ENCODE assay signal across 9 mouse cellular contexts in the genomic region with DNA sequence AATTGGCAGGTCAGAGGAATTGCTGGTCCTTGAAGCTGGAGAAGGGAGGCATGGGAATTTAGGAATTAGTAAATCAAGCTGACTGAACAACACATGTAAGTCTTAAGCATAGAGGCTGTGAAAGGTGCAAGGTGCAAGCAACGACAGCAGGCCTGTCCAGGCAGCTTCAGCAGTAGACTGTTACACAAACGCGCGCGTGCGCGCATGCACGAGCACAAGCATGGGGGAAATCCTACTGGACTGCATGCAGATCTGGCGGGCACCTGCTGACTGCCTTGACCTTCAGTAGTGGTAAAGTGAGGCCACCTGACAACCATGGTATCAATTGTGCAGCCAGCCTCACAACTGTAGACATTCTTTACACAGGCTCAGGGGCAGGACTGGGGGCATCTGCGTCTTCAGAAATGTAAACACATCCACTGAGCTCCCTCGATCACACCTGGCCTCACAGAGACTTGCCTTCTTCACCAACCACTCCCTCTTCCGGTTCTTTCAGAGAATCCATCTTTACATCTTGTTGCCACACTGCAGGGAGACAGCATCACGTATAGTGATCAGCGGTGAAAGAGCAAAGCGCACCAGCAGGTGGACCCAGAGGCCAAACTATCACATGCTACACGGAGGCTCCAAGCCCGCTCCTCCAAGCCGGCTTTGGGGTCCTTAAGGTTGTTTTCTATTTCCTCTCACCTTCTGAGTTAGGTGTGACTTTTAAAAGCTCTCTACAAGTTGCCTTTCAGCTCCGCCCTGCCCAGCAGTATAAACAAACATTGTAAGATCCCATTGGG. TPM values are rescaled to one million over a fixed set of nuclear protein-coding genes. Genes with fewer than 3 reads are reported as not detected.
DNase-seq lines count a peak whose midpoint lies in the region; ATAC-seq and TF ChIP-seq lines count a peak whose summit lies in the region.
"Had no signal": no experiment of that assay in that cellular context is flagged by ENCODE, and none has a peak within 500 bp of the region (broad histone marks: within the 10 kb centered on the region; RNA-seq: fewer than 3 reads in every experiment).

No protein-coding gene starts in this region.

- H3K9ac ChIP-seq in embryonic facial prominence, embryonic 14.5 days (ENCODE audit: low read depth, low read length) = no peak overlapping the region
- no peak overlapping the region for H3K9ac ChIP-seq in forebrain, embryonic 12.5 days

- no peaks in the 10 kb centered on the region for H3K9me3 ChIP-seq in embryonic facial prominence, embryonic 14.5 days (ENCODE audit: control insufficient read depth, low read length)
- no peaks in the 10 kb centered on the region for H3K9me3 ChIP-seq in forebrain, embryonic 12.5 days

- no peak overlapping the region for H3K27ac ChIP-seq in kidney, adult 2 months (ENCODE audit: insufficient read depth, low read depth, low read length)
- H3K27ac ChIP-seq in embryonic facial prominence, embryonic 14.5 days (replicated peaks; ENCODE audit: low read depth, low read length) = no peak overlapping the region
- H3K27ac ChIP-seq in forebrain, embryonic 12.5 days = no peak overlapping the region

- no peaks in the 10 kb centered on the region for H3K27me3 ChIP-seq in kidney, adult 2 months (replicated peaks; ENCODE audit: control insufficient read depth, insufficient read depth, low read length)
- H3K27me3 ChIP-seq in embryonic facial prominence, embryonic 14.5 days (replicated peaks; ENCODE audit: control insufficient read depth, insufficient read depth, low read length) = no peaks in the 10 kb centered on the region
- no peaks in the 10 kb centered on the region for H3K27me3 ChIP-seq in forebrain, embryonic 12.5 days

- ATAC-seq in embryonic facial prominence, embryonic 14.5 days (ENCODE audit: low read depth) = 0 out of 2 replicates have a peak, but pooled peaks have one; percentile 68
- ATAC-seq in inflammation-experienced regulatory T-cells, adult 6 months = no peak
- no peak for ATAC-seq in forebrain, embryonic 12.5 days (ENCODE audit: low FRiP score)

- H3K36me3 ChIP-seq in kidney, adult 2 months (ENCODE audit: control insufficient read depth, insufficient read depth, low read length) = no peaks in the 10 kb centered on the region
- no peaks in the 10 kb centered on the region for H3K36me3 ChIP-seq in embryonic facial prominence, embryonic 14.5 days (ENCODE audit: control insufficient read depth, insufficient read depth, low read length)
- no peaks in the 10 kb centered on the region for H3K36me3 ChIP-seq in forebrain, embryonic 12.5 days (replicated peaks)

- no peak for TF ChIP-seq POLR2A in kidney, adult 2 months (IDR thresholded peaks at IDR 0.05; ENCODE audit: low read depth, low read length)

- no peak for DNase-seq in kidney, adult 2 months
- no peak for DNase-seq in kidney, postnatal 14 days
- DNase-seq in ES-CJ7 (ENCODE audit: low read depth, low spot score) = peak; percentile 93
- DNase-seq in embryonic facial prominence, embryonic 14.5 days (ENCODE audit: low spot score) = peak; percentile 59
- DNase-seq in lung, postnatal 10 days = peak; percentile 21
- DNase-seq in layer of hippocampus, adult 9-11 months = no peak
- DNase-seq: adrenal gland, postnatal 10 days had no signal

- 51% methylated on average over 19 of the region's 19 CpGs for WGBS in kidney, adult 2 months
- WGBS in embryonic facial prominence, embryonic 14.5 days = 52% methylated on average over 19 of the region's 19 CpGs
- 60% methylated on average over 19 of the region's 19 CpGs for WGBS in forebrain, embryonic 12.5 days

- H3K4me3 ChIP-seq in kidney, adult 2 months (ENCODE audit: insufficient read depth, low read depth, low read length) = no peak overlapping the region
- no peak overlapping the region for H3K4me3 ChIP-seq in embryonic facial prominence, embryonic 14.5 days (ENCODE audit: low read depth, low read length)
- no peak overlapping the region for H3K4me3 ChIP-seq in forebrain, embryonic 12.5 days (replicated peaks)

- no peaks in the 10 kb centered on the region for H3K4me1 ChIP-seq in kidney, adult 2 months (ENCODE audit: control insufficient read depth, insufficient read depth, low read length)
- no peaks in the 10 kb centered on the region for H3K4me1 ChIP-seq in embryonic facial prominence, embryonic 14.5 days (ENCODE audit: control insufficient read depth, insufficient read depth, low read length)
- H3K4me1 ChIP-seq in forebrain, embryonic 12.5 days = no peaks in the 10 kb centered on the region

- peak overlapping the region; percentile 23; the same call in 1 of the 2 replicates for H3K4me2 ChIP-seq in embryonic facial prominence, embryonic 14.5 days (ENCODE audit: low read depth, low read length)
- no peak overlapping the region for H3K4me2 ChIP-seq in forebrain, embryonic 12.5 days

- TF ChIP-seq CTCF in kidney, adult 2 months (conservative IDR thresholded peaks at IDR 0.05; ENCODE audit: insufficient read depth, insufficient read length, low read depth, low read length) = peak; percentile 37; the same call in 1 of the 2 replicates

RNA-seq across cellular contexts. Expression of a gene that starts 16.9 kb away (rescaled TPM):
- 23.7 and 24.2 TPM in 2 replicates for polyA plus RNA-seq in kidney, adult 2 months (2012; rRNA removed)
- 35.5 and 36.0 TPM in 2 replicates for polyA plus RNA-seq in embryonic facial prominence, embryonic 14.5 days (2014; fragmentation: Nextera tagmentation; extraction: Ambion mirVana)
- 1 to 10 TPM in 2 of 3 experiments, under 1 TPM in 1; 0.57 to 4.3 (median 2.3) TPM for polyA plus RNA-seq in inflammation-experienced regulatory T-cells, adult 6 months (2017; shearing (Covaris generic))
- 62.3 and 66.0 TPM in 2 replicates for polyA plus RNA-seq in forebrain, embryonic 12.5 days (2016; fragmentation: Nextera tagmentation; extraction: Ambion mirVana)

Comparison
In these comparisons a context has a peak if more than half of its experiments do, and no peak if none do; other contexts are left out.
1. DNase-seq: peak in ES-CJ7 (single experiment), embryonic facial prominence, embryonic 14.5 days (single experiment) and lung, postnatal 10 days (single experiment); none in kidney, adult 2 months (single experiment), kidney, postnatal 14 days (single experiment) and layer of hippocampus, adult 9-11 months (single experiment).